Mouse (Mus musculus): Measurements from ENCODE around the gene 2310033P09Rik. TPM values are rescaled to one million over a fixed set of nuclear protein-coding genes. Genes with fewer than 3 reads are reported as not detected.

Gene 2310033P09Rik
- total and polyA plus RNA-seq, 2 experiments = 2.6 to 9.2 TPM

GRCm38 (mm10) chr11:59239428-59239785, 31.3 kb downstream of the 2310033P09Rik start:
- DNase-seq (ENCODE audit: extremely low read depth, low read depth, low spot score) = no peak
- Histone ChIP-seq H3K9ac (ENCODE audit: low read depth, low read length) (no peak overlapping the region), H3K27ac (replicated peaks; ENCODE audit: insufficient read depth, low read depth, low read length) (no peak overlapping the region), H3K79me2 (ENCODE audit: control insufficient read depth, insufficient read depth, low read length) (no peaks in the 10 kb centered on the region), H3K27me3 (ENCODE audit: control insufficient read depth, insufficient read depth, low read length) (no peaks in the 10 kb centered on the region), H3K36me3 (ENCODE audit: control insufficient read depth, insufficient read depth, low read length) (no peaks in the 10 kb centered on the region), H3K4me3 (ENCODE audit: insufficient read depth, low read depth, low read length) (no peak overlapping the region), H3K4me1 (ENCODE audit: control insufficient read depth, insufficient read depth, low read length) (no peaks in the 10 kb centered on the region)
- TF ChIP-seq CTCF (IDR thresholded peaks at IDR 0.05; ENCODE audit: low read depth, low read length) = no peak
- TF ChIP-seq POLR2A (IDR thresholded peaks at IDR 0.05; ENCODE audit: extremely low read depth, insufficient read depth, low read length) = no peak
- WGBS = 57% methylated on average over 4 of the region's 4 CpGs

- TF ChIP-seq POLR2A (IDR thresholded peaks at IDR 0.05; ENCODE audit: extremely low read depth, insufficient read depth, low read length) = no peak
- no peak for TF ChIP-seq CTCF (IDR thresholded peaks at IDR 0.05; ENCODE audit: low read depth, low read length)
- no peaks in the 10 kb centered on the region for H3K27me3 ChIP-seq (ENCODE audit: control insufficient read depth, insufficient read depth, low read length)
- H3K36me3 ChIP-seq (ENCODE audit: control insufficient read depth, insufficient read depth, low read length) = no peaks in the 10 kb centered on the region
- no peak overlapping the region for H3K9ac ChIP-seq (ENCODE audit: low read depth, low read length)
- no peak overlapping the region for H3K27ac ChIP-seq (replicated peaks; ENCODE audit: insufficient read depth, low read depth, low read length)
- no peaks in the 10 kb centered on the region for H3K79me2 ChIP-seq (ENCODE audit: control insufficient read depth, insufficient read depth, low read length)
- DNase-seq (ENCODE audit: extremely low read depth, low read depth, low spot score) = no peak
- no peak overlapping the region for H3K4me3 ChIP-seq (ENCODE audit: insufficient read depth, low read depth, low read length)
- 81% methylated on average over 4 of the region's 4 CpGs for WGBS
- H3K4me1 ChIP-seq (ENCODE audit: control insufficient read depth, insufficient read depth, low read length) = no peaks in the 10 kb centered on the region
Observed at GRCm38 (mm10) chr11:59239796-59240195, 31.7 kb downstream of the 2310033P09Rik start.

- TF ChIP-seq CTCF (IDR thresholded peaks at IDR 0.05; ENCODE audit: low read depth, low read length) (no peak), POLR2A (IDR thresholded peaks at IDR 0.05; ENCODE audit: extremely low read depth, insufficient read depth, low read length) (no peak)
- WGBS = 51% methylated on average over 3 of the region's 3 CpGs
- Histone ChIP-seq H3K79me2 (ENCODE audit: control insufficient read depth, insufficient read depth, low read length) (no peaks in the 10 kb centered on the region), H3K9ac (ENCODE audit: low read depth, low read length) (no peak overlapping the region), H3K27ac (replicated peaks; ENCODE audit: insufficient read depth, low read depth, low read length) (no peak overlapping the region), H3K36me3 (ENCODE audit: control insufficient read depth, insufficient read depth, low read length) (no peaks in the 10 kb centered on the region), H3K4me3 (ENCODE audit: insufficient read depth, low read depth, low read length) (no peak overlapping the region), H3K4me1 (ENCODE audit: control insufficient read depth, insufficient read depth, low read length) (no peaks in the 10 kb centered on the region), H3K27me3 (ENCODE audit: control insufficient read depth, insufficient read depth, low read length) (no peaks in the 10 kb centered on the region)
- DNase-seq (ENCODE audit: extremely low read depth, low read depth, low spot score) = no peak
Observed at GRCm38 (mm10) chr11:59241841-59242240, 33.7 kb downstream of the 2310033P09Rik start.

GRCm38 (mm10) chr11:59243856-59244255, 35.7 kb downstream of the 2310033P09Rik start:
- Histone ChIP-seq H3K4me3 (ENCODE audit: insufficient read depth, low read depth, low read length) (no peak overlapping the region), H3K4me1 (ENCODE audit: control insufficient read depth, insufficient read depth, low read length) (no peaks in the 10 kb centered on the region), H3K9ac (ENCODE audit: low read depth, low read length) (no peak overlapping the region), H3K36me3 (ENCODE audit: control insufficient read depth, insufficient read depth, low read length) (no peaks in the 10 kb centered on the region), H3K79me2 (ENCODE audit: control insufficient read depth, insufficient read depth, low read length) (no peaks in the 10 kb centered on the region), H3K27me3 (ENCODE audit: control insufficient read depth, insufficient read depth, low read length) (no peaks in the 10 kb centered on the region), H3K27ac (replicated peaks; ENCODE audit: insufficient read depth, low read depth, low read length) (no peak overlapping the region)
- WGBS = 60% methylated on average over 6 of the region's 6 CpGs
- TF ChIP-seq CTCF (IDR thresholded peaks at IDR 0.05; ENCODE audit: low read depth, low read length) (no peak), POLR2A (IDR thresholded peaks at IDR 0.05; ENCODE audit: extremely low read depth, insufficient read depth, low read length) (no peak)
- DNase-seq (ENCODE audit: extremely low read depth, low read depth, low spot score) = no peak

GRCm38 (mm10) chr11:59248101-59248500, 40.0 kb downstream of the 2310033P09Rik start:
- no peaks in the 10 kb centered on the region for H3K79me2 ChIP-seq (ENCODE audit: control insufficient read depth, insufficient read depth, low read length)
- no peak overlapping the region for H3K27ac ChIP-seq (replicated peaks; ENCODE audit: insufficient read depth, low read depth, low read length)
- H3K27me3 ChIP-seq (ENCODE audit: control insufficient read depth, insufficient read depth, low read length) = no peaks in the 10 kb centered on the region
- no peak overlapping the region for H3K4me3 ChIP-seq (ENCODE audit: insufficient read depth, low read depth, low read length)
- TF ChIP-seq POLR2A (IDR thresholded peaks at IDR 0.05; ENCODE audit: extremely low read depth, insufficient read depth, low read length) = no peak
- no peak for TF ChIP-seq CTCF (IDR thresholded peaks at IDR 0.05; ENCODE audit: low read depth, low read length)
- 59% methylated on average over 10 of the region's 10 CpGs for WGBS
- H3K4me1 ChIP-seq (ENCODE audit: control insufficient read depth, insufficient read depth, low read length) = no peaks in the 10 kb centered on the region
- H3K9ac ChIP-seq (ENCODE audit: low read depth, low read length) = no peak overlapping the region
- no peak for DNase-seq (ENCODE audit: extremely low read depth, low read depth, low spot score)
- H3K36me3 ChIP-seq (ENCODE audit: control insufficient read depth, insufficient read depth, low read length) = no peaks in the 10 kb centered on the region

GRCm38 (mm10) chr11:59259647-59260046, 51.5 kb downstream of the 2310033P09Rik start:
- 87% methylated on average over 7 of the region's 7 CpGs for WGBS
- peaks cover 15% of the 10 kb centered on the region for H3K27me3 ChIP-seq (ENCODE audit: control insufficient read depth, insufficient read depth, low read length)

More at GRCm38 (mm10) chr11:59259647-59260046, 51.5 kb downstream of the 2310033P09Rik start:
- Histone ChIP-seq H3K9ac (ENCODE audit: low read depth, low read length) (no peak overlapping the region), H3K36me3 (ENCODE audit: control insufficient read depth, insufficient read depth, low read length) (no peaks in the 10 kb centered on the region), H3K4me1 (ENCODE audit: control insufficient read depth, insufficient read depth, low read length) (no peaks in the 10 kb centered on the region), H3K27ac (replicated peaks; ENCODE audit: insufficient read depth, low read depth, low read length) (no peak overlapping the region), H3K79me2 (ENCODE audit: control insufficient read depth, insufficient read depth, low read length) (no peaks in the 10 kb centered on the region), H3K4me3 (ENCODE audit: insufficient read depth, low read depth, low read length) (no peak overlapping the region)
- TF ChIP-seq CTCF (IDR thresholded peaks at IDR 0.05; ENCODE audit: low read depth, low read length) (no peak), POLR2A (IDR thresholded peaks at IDR 0.05; ENCODE audit: extremely low read depth, insufficient read depth, low read length) (no peak)
- DNase-seq (ENCODE audit: extremely low read depth, low read depth, low spot score) = no peak

Other genes starting within 250 kb of the 2310033P09Rik start
- gene Trim11, start 230.2 kb upstream of the 2310033P09Rik start, total RNA-seq (2014; rRNA removed) = 12.4 and 13.4 TPM in 2 replicates
- 14.4 and 22.4 TPM in 2 replicates for gene Trim11, start 230.2 kb upstream of the 2310033P09Rik start, polyA plus RNA-seq (2012; rRNA removed)
- 0.07 and 0.83 TPM in 2 replicates for gene Obscn, start 71.9 kb upstream of the 2310033P09Rik start, total RNA-seq (2014; rRNA removed)
- gene Obscn, start 71.9 kb upstream of the 2310033P09Rik start, polyA plus RNA-seq (2012; rRNA removed) = 0.02 and 0.07 TPM in 2 replicates
- 5.3 and 6.4 TPM in 2 replicates for gene Iba57, start 44.6 kb upstream of the 2310033P09Rik start, total RNA-seq (2014; rRNA removed)
- 6.8 and 7.3 TPM in 2 replicates for gene Iba57, start 44.6 kb upstream of the 2310033P09Rik start, polyA plus RNA-seq (2012; rRNA removed)
- gene Gjc2, start 25.1 kb upstream of the 2310033P09Rik start, total RNA-seq (2014; rRNA removed) = 0.40 and 0.46 TPM in 2 replicates
- gene Gjc2, start 25.1 kb upstream of the 2310033P09Rik start, polyA plus RNA-seq (2012; rRNA removed) = 0.66 and 0.76 TPM in 2 replicates
- gene Guk1, start 16.1 kb upstream of the 2310033P09Rik start, total RNA-seq (2014; rRNA removed) = 46.2 and 48.3 TPM in 2 replicates
- 48.7 and 69.7 TPM in 2 replicates for gene Guk1, start 16.1 kb upstream of the 2310033P09Rik start, polyA plus RNA-seq (2012; rRNA removed)
- 25.1 and 28.1 TPM in 2 replicates for gene Mrpl55, start 5.8 kb upstream of the 2310033P09Rik start, total RNA-seq (2014; rRNA removed)
- gene Mrpl55, start 5.8 kb upstream of the 2310033P09Rik start, polyA plus RNA-seq (2012; rRNA removed) = 26.2 and 37.7 TPM in 2 replicates
- 194 and 214 TPM in 2 replicates for gene Arf1, start 19.9 kb downstream of the 2310033P09Rik start, total RNA-seq (2014; rRNA removed)
- 319 and 336 TPM in 2 replicates for gene Arf1, start 19.9 kb downstream of the 2310033P09Rik start, polyA plus RNA-seq (2012; rRNA removed)
- not detected in 2 replicates for gene Wnt3a, start 82.4 kb downstream of the 2310033P09Rik start, total RNA-seq (2014; rRNA removed)
- not detected in 2 replicates for gene Wnt3a, start 82.4 kb downstream of the 2310033P09Rik start, polyA plus RNA-seq (2012; rRNA removed)
- gene Wnt9a, start 98.6 kb downstream of the 2310033P09Rik start, total RNA-seq (2014; rRNA removed) = 0.13 and 0.37 TPM in 2 replicates
- 0.46 TPM in 2 replicates for gene Wnt9a, start 98.6 kb downstream of the 2310033P09Rik start, polyA plus RNA-seq (2012; rRNA removed)
- gene Prss38, start 167.3 kb downstream of the 2310033P09Rik start, total RNA-seq (2014; rRNA removed) = not detected in 2 replicates
- gene Prss38, start 167.3 kb downstream of the 2310033P09Rik start, polyA plus RNA-seq (2012; rRNA removed) = not detected in 2 replicates
- 5.0 and 5.4 TPM in 2 replicates for gene Jmjd4, start 241.7 kb downstream of the 2310033P09Rik start, total RNA-seq (2014; rRNA removed)
- gene Jmjd4, start 241.7 kb downstream of the 2310033P09Rik start, polyA plus RNA-seq (2012; rRNA removed) = 3.8 and 4.7 TPM in 2 replicates
- 60.0 and 60.4 TPM in 2 replicates for gene Snap47, start 242.9 kb downstream of the 2310033P09Rik start, total RNA-seq (2014; rRNA removed)
- 70.9 and 76.3 TPM in 2 replicates for gene Snap47, start 242.9 kb downstream of the 2310033P09Rik start, polyA plus RNA-seq (2012; rRNA removed)

All from liver, adult 2 months (tissue).